Mouse (Mus musculus): ENCODE results near the gene Hoxd8. TPM values are rescaled to one million over a fixed set of nuclear protein-coding genes. Genes with fewer than 3 reads are reported as not detected.

Gene Hoxd8
- total RNA-seq, 2 experiments from 2014 or later, result not detected

DNA sequence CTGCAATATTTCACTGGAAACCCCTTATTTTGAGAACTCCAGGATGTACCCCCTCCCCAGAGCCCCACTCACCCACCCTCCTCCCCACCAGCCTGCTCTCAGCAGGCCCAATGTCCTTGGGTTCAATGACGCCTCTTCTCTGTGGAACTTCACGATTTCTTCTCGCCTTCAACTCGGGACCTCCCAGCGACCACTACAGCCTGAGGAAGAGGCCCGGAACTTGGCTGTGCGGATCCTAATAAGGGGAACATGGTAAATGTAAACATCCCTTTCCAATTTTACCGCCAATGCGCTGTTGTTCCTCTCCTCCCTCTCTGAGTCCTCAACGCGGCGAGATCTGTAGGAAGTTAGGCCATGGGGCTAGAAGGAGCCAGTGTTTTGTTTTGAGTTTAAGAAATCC lies 20.3 kb upstream of the Hoxd8 start:
- ATAC-seq (ENCODE audit: poor library complexity, severe bottlenecking), result no peak

DNA sequence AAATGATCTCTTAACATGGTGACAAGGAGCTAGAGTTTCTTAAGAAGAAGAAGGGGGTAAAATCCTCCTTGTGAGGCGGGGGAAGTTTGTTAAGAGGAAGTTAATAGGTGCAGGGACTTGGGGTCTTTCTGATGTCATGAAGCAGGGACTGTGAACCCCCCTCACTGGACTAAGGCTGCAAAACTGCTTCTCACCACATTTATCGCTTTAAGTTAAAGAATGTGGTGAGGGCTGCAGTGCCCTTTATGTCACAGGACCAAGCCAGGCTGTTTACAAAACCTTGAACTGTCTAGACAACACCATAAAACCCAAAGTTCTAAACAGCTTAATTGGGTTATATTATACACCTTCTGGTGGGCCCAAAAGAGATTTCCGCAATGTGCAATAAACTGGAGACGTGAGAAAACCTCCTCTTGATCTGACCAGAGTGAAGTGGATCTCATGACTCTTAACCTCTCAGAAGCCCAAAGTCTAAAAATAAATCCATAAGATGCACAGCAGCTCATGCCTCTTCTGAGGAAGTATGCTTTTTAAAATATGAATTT lies 19.3 kb upstream of the Hoxd8 start:
- ATAC-seq (ENCODE audit: poor library complexity, severe bottlenecking), result no peak

DNA sequence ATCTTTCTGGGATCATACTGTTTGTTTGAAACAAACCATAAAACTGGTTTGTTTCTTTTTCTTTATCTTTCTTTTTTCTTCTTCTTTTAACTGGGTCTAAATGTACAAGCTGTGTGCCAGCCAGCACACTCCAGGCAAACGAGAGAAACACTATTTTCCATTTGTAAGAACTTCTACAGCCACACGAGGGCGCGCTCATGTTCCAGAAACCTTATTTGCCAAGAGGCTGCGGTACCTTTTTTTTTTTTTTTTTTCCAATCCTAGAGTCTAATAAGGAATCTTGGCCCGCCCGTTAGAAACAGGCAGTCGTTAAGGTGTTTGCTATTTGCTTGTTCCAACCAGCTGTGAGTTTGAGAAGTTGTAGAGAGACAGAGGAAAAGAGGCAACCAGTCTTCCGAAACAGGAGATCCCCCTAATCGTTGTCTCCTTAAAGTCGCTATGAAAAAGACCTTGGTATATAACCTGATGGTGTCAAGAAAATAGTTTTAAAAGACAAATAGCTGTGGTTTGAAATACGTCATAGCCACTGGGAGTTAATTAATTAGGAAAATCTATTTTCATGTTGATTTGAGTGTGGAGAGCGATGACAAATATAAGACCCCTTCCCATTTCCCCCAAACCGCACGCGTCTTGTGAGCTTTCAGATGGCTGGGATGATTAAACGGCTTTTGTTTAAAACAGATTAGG lies 18.0 kb upstream of the Hoxd8 start:
- ATAC-seq (ENCODE audit: poor library complexity, severe bottlenecking), result peak; percentile 54; the same call in 1 of the 2 replicates

DNA sequence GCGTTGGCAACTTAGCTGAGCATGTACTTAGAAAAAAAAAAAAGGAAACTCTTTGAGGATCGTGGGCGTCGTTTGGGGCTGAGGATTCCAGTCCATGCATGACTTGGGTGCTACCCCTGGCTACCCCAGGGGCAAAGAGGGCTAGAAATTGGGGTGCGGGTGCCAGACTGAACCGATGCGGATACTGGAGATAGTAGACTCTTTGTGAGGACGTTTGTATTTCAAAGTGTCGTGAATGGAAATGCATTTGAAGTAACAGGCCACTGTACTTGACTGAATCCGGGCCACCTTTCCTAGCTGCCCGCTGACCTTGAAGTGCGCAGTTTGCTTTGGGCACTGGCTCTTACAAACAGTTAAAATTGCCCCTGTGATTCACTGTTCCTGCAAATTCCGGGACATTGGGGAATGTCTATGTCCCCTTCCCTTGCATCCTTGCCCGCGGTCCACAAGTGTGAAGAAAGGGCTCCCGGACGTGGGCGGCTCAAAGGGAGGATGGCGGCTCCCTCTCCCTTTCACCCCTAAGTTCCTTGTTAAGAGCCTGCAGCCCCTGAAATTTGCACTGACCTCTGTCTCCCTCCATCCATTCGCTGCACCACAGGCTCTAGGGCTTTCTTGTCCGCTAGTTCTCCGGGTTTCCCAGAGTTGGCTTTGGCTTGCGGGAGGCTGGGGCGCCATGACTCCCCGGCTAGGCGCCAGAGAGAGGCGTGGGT lies 17.3 kb upstream of the Hoxd8 start:
- no peak for ATAC-seq (ENCODE audit: poor library complexity, severe bottlenecking)

DNA sequence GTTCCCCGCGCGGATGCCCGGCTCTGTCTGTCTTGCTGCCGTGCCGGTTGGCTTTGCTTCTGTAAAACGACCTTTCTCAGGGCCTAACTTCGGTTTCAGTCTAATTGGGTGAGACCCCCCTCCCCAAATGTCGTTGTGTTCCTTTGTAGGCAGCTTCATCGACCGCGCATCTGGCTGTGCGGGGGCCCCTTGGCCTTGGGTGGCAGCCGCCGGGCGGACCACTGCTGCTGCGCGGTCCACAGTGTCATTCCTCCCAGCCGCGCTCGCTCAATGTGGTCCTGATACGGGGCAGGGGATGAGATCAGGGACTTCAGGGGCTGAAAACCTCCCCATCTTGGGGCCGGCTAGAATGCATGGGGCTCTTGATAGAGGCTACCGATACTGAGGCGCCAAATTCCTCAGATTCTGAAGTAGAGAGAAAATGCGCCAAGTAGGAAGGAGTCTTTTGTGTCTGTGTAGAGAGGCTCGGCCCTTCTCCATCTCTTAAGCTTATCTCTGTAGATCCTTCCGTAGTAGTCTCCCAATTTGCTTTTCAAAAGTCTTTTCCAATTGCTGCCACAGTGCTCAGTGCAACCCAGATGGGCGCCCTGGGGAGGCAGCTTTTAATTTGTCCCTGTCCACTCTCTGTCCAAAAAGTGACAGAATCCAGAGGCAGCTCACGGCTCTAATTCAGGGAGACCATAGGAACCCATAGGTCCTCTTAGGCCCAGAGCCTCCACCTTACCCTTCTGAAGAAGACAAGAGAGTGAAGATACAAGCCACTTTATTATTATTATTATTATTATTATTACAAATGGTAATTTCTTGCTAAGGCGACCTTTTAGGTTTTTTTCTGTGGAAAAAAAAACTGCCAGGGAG lies 16.5 kb upstream of the Hoxd8 start:
- no peak for ATAC-seq (ENCODE audit: poor library complexity, severe bottlenecking)

DNA sequence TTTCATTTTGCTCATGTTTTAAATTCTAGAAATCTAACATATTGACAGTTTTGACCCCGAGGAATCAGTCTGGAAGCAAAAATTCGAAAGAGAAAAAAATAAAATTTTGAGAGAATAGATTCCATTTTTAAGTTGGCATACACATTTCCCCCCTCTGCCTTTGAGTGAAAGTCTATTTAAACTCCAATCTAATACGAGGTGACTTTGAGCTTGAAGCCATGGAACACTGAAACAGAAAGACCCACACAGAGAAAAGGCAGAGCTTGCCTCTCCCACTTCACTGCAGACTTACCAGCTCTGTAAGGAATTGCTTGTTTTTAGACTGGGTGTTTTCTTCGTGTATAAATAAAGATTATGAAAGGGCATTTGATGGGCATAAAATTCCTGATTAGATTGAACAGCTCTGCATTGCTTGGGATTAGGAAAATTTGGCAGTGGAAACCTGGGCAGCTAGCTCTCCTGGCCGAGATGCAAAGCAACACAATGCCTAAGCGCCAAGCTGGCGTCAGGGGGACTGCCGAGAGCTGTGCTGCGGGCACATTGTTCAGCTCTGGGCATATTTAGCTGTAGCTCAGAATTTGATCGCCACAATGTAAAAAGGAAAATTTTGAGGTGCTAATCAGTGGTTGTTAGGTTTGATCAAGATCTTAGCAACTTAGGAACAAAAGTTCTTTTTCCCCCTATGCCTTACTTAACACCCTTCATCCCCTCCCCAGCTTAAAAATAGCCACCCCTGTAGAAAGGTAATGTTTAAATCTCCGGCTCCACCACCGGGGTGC lies 15.4 kb upstream of the Hoxd8 start:
- no peak for ATAC-seq (ENCODE audit: poor library complexity, severe bottlenecking)

DNA sequence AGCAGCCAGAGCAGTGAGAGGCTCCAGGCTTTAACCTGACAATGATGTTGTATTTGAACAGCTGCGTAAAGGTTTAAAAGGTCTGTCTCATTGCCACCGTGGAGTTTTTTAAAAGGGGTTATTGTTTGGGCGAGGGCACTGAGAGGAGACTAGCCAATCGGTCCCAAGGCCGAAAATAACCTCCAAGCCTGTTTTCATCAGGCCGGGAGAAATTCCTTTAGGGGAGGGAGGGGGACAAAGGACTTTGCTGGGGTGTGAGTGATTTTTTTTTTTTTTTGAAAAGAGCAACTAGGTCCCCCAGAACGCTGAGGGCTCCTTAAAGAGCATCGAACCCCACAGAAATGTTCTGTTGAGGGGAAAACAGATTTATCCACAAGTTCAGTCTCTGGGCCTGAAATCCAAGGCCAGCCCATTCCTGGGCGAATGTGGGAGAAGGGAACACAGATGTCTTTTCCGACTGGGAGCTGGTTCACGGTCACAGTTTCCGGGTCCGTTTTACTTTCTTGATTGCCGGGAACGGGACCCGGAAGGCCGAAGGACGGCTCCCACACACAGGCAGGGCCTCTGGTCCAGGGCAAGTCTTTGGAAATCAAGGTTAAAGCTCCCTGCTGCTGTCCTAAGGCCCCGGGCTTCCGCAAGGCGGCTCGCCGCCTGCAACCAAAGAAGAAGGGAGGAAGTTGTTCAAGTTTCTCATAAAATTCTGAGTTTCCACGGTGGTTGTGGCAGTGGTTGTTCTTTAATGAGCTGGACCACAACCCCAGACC lies 14.7 kb upstream of the Hoxd8 start:
- ATAC-seq (ENCODE audit: poor library complexity, severe bottlenecking), result no peak

DNA sequence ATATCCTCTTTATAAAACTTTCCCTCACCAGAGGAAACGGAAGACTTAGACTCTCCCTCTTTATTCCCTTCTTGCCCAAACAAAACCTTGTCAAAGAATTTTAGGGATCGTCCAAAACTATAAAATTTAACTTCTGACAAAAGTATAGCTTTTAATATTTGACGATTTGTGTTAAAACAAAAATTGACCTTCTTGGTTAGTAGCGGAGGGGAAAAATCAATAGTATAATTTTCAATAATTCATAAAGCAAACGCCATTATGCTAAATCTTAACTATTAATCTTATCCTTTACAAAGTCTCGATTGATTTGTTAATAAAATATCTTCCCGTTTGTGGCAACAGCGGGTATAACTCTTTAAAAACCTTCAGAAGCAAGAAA lies 14.1 kb upstream of the Hoxd8 start:
- ATAC-seq (ENCODE audit: poor library complexity, severe bottlenecking), result no peak

DNA sequence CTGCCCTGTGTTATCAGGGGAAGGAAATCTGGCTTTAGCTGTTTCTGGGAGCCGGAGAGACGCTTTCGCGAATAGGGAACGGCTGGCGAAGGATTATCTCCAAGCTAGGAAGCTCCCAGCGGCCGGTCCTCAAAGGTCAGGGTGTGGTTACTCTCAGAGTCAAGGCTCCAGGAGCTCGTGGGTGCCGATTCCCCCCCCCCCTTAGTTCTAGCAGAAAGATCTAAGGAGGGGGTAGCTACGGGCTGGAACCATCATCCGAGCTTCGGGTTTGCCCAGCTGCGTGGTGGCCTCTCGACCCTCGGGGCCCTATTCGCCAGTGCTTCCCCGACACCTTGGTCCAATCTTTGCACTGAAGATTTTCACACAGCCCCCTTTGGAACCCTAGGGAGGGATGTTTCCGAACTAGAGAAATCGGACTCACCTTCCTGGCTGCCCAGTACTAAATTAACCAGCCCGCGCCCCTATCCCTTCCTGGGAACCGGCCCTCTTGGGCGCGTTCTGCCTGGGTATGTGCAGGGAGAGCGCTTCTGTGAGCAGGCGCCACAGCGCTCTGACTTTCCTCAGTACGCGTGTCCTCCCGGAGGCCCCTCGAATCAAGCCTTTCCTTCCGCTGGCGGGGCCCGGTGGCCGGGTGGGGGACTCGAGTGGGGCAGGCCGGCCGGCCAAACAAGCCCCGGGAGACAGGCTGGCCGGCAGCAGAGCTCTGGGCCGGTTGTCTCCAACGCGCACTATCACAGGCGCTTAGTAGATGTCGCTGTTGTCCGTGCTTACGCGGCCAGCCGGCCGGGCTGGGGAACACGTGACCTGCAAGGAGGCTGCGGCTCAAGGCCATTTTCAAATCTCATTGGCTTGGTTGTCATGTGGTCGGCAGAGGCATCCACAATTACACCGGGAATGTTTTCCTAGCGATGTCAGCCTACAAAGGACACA lies 13.1 kb upstream of the Hoxd8 start, which contains the start of gene Hoxd10:
TSS of gene Hoxd10 (plus strand) at position 903 of the 930 bp plus-strand sequence.
- ATAC-seq (ENCODE audit: poor library complexity, severe bottlenecking), result no peak

DNA sequence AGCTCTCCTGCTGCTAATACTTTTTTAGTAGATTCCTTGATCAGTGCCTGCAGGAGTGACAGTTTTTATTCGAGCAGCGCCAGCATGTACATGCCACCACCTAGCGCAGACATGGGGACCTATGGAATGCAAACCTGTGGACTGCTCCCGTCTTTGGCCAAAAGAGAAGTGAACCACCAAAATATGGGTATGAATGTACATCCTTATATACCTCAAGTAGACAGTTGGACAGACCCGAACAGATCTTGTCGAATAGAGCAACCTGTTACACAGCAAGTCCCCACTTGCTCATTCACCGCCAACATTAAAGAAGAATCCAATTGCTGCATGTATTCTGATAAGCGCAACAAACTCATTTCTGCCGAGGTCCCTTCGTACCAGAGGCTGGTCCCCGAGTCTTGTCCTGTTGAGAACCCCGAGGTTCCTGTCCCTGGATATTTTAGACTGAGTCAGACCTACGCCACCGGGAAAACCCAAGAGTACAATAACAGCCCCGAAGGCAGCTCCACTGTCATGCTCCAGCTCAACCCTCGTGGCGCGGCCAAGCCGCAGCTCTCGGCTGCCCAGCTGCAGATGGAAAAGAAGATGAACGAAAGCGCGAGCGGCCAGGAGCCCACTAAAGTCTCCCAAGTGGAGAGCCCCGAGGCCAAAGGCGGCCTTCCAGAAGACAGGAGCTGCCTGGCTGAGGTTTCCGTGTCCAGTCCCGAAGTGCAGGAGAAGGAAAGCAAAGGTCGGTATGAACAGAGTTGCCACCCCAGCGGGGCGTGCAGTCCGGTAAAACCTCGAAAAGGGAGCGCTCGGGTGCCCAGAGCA lies 12.2 kb upstream of the Hoxd8 start:
- no peak for ATAC-seq (ENCODE audit: poor library complexity, severe bottlenecking)

DNA sequence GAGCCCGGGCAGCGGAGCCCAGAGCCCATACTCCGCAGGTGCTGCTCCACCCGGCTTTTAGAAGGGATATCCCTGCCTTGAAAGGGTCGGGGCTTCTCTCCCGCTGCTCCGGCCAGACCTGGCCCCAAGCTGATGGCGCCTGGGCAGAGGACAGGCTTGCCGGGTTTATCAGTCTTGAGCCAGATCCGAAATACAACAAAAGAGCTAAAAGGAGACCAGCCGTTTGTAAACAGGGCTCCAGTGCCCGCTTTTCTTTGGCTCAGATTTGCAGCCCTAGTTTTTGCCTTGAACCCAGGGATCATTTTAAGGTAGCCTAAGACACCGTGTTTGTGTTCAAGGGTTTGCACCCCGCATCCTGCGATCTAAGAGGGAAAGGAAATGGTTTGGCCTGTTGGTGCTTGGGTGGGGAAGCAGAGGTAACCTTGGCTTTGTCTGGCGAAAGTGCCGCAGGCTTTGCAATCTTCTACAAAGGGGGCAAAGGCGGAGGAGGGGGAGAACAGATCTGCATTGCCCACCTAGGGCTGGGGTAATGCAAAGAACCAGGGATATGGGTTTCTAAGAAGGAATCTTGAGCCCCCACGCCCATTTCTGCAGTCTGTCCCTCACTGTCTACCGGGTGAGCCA lies 11.5 kb upstream of the Hoxd8 start:
- no peak for ATAC-seq (ENCODE audit: poor library complexity, severe bottlenecking)

DNA sequence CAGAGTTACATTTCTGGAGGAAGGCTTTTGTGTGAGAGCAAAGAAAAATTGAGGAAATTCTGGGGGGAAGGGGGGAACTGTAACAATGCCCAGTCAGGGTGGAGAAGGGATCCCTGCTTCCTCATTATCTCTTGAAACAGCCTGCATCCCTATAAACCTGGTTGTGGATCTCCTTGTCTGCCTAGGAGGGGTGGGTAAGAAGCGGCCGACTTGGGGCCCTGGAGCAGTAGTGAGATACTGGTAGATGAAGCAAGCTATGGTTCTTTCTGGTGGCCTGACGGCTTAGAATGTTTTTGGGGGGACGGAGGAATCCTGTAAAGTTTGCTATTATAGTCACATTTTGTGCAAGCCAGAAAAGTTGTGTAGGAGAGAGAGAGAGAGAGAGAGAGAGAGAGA lies 11.0 kb upstream of the Hoxd8 start:
- no peak for ATAC-seq (ENCODE audit: poor library complexity, severe bottlenecking)

DNA sequence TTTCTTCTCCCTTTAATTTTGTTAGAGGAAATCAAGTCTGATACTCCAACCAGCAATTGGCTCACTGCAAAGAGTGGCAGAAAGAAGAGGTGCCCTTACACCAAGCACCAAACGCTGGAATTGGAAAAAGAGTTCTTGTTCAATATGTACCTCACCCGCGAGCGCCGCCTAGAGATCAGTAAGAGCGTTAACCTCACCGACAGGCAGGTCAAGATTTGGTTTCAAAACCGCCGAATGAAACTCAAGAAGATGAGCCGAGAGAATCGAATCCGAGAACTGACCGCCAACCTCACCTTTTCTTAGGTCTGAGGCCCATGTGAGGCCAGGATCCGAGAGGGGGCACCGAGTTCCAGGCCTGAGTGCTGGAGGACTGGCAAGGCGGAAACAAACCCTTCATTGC lies 10.3 kb upstream of the Hoxd8 start:
- ATAC-seq (ENCODE audit: poor library complexity, severe bottlenecking), result no peak

DNA sequence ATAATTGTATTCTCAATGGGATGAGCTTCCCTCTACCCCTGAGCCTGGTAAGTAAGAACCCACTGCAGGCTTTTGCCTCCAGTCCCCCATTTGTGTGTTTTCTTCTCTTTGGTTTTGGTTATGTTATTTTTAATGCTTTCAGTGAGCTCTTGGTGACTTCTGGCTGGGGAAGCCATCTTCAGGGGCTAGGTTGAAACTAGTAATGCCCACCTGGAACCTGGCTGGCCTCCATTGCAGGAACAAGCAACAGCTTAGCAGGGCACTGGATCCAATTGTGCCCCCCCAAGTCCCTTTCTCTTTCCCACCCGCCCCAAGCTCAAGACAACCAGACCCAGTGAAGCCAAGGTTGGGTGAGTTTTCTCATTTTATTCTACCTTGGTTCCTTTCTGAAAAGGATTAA lies 9.0 kb upstream of the Hoxd8 start:
- no peak for ATAC-seq (ENCODE audit: poor library complexity, severe bottlenecking)

DNA sequence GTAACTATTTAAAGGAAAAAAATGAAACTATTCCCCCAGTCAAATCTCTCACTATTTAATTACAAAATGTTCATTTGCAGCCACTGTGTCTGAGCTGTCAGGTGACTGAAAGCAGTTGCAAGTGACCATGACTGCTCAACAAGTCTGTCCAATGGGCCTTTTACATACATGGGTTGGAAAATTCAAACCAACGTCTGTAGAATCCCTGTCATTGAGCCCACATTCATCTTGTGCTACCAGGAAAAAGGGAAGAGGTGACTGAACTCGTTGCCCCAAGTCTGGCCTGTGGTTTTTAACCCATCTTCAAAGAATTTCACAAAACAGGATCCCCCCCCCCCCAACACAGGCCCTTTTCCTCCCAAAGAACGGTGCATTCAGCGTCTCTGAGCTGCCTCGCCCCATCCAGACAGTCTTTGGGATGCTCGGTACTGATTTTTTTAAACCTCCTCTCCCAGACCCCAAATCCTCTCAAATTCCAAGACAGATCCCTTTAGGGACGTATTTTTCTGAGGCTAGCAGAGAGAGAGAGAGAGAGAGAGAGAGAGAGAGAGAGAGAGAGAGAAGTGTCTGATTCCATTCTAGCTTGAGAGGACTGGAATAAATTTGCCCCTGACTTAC lies 8.5 kb upstream of the Hoxd8 start:
- ATAC-seq (ENCODE audit: poor library complexity, severe bottlenecking), result no peak

DNA sequence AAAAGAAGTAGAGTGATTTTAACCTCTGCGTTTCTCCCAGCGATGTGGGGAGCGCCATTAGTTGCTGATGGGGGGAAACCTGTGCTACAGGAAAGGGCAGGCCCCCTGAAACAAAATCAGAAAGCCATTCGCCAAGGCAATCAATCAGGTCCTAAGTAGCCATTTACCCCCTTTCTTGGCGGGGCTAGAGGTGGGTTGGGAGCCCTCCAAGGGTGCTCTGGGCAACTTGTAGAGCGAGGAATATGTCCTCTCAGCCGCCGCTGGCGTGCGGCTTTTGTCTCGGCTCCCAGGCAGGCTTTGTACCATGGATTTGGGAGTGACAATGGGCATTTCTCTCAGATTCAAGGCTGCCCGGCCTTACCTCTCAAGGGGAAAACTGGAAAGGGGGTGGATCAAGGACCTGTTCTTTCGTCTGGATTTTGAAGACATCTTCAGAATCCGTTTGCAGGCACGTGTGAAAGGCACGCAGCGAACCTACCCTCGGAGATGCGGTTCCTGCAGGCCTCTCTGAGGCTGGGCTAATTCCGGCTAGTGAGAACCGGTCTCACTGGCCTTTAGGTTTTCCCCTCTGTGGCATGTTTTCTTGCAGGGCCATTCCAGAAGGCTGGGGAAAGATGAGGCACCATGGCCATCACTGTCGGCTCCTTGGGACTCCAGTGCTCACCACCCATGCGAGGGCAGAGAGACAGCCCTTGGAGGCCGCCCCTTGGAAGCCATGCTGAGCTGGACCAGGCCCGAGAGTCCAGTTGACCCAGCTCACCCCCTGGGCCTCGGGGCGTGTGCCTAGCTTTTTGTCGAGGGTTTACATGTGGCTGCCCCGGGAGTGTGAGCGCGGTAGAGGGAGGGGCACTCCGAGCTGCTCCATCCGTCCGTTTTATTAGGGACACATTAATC lies 7.7 kb upstream of the Hoxd8 start:
- no peak for ATAC-seq (ENCODE audit: poor library complexity, severe bottlenecking)
